Mouse (Mus musculus) heart, postnatal 4 days (tissue): ENCODE measurements around the gene Lsm11. TPM values are rescaled to one million over a fixed set of nuclear protein-coding genes. Genes with fewer than 3 reads are reported as not detected.
"Not testable (repeated sequence)": the region's sequence is repeated elsewhere in the genome, so short reads cannot be mapped to it uniquely, and the experiment has no call there.

Source experiments
- DNase-seq: peaks from one replicate; pipeline ENCODE4 v3.0.0; 2021
- total RNA-seq, 2 experiments: library from RNA; stranded (reverse); gene quantifications; 2 replicates each; pipeline ENCODE4 v1.2.3; 2021

Gene Lsm11
- total RNA-seq, 2 experiments from 2014 or later, result 9.4 to 10.6 TPM

- no peak for DNase-seq
Measured at GRCm38 (mm10) chr11:45881683-45882068, 63.1 kb downstream of the Lsm11 start.

DNA sequence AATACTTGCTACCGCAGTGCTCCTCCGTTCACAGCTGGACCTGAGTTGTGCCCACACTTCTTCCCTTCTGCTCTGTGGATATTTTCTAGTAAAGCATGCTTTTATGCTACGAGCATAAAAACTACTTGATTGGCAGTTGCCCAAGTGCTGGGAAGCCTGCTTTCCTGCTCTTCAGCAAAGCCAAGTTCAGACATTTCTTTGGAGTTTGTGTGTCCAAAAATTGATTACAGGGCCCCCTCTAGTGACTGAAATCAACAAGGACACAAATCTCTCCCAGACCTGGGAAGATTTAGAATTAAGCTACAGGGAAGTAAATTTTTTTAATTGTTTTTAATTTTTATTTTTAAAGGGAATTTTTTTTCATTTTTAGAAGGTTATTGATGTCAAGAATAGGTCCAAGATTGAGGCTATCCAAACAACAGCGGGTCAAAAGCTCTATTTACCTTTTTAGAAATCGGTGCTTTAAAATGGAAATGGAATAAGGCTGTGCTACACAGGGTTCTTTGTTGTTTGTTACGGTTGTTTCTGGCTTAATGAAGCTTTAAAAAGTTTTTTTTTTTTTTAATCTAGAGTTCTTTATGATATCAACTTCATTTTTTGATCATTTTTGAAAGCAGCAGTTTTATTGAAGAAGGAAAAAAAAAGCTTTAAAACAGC, 63.6 kb downstream of the Lsm11 start:
- peak; percentile 70 for DNase-seq

DNA sequence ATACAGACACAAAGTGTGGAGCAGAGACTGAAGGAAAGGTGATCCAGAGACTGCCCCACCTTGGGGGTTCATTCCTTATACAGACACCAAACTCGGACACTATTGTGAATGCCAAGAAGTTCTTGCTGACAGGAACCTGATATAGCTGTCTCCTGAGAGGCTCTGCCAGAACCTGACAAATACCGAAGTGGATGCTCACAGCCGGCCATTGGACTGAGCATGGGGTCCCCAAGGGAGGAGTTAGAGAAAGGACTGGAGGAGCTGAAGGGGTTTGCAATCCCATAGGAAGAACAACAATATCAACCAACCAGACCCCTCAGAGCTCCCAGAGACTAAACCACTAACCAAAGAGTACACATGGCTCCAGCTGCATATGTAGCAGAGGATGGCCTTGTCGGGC, 65.4 kb downstream of the Lsm11 start:
- DNase-seq, result not testable (repeated sequence)

Other genes with a start within 250 kb of the Lsm11 start
- 10 to 100 TPM; 52.0 to 53.0 TPM for gene Clint1, start 92.9 kb downstream of the Lsm11 start, total RNA-seq
- gene Thg1l, start 10.6 kb upstream of the Lsm11 start, total RNA-seq, result 1 to 10 TPM; 9.0 to 10.0 TPM
- under 1 TPM; 0.27 to 0.55 TPM for gene Sox30, start 35.4 kb upstream of the Lsm11 start, total RNA-seq
- 1 to 10 TPM; 2.7 to 4.0 TPM for gene Gm12166, start 107.4 kb upstream of the Lsm11 start, total RNA-seq
- 100 to 1,000 TPM; 161 to 163 TPM for gene Adam19, start 111.1 kb upstream of the Lsm11 start, total RNA-seq
- 1 to 10 TPM; 2.5 to 2.7 TPM for gene Nipal4, start 221.6 kb upstream of the Lsm11 start, total RNA-seq